Mouse (Mus musculus) urinary bladder, postnatal 10 days (tissue): ENCODE results near the gene Mup2.
"Not testable (repeated sequence)": the region's sequence is repeated elsewhere in the genome, so short reads cannot be mapped to it uniquely, and the experiment has no call there.

Source experiments
- DNase-seq: peaks from one replicate; pipeline ENCODE4 v3.0.0; 2022; ENCODE audit warnings: low spot score

Mup2 gene

DNA sequence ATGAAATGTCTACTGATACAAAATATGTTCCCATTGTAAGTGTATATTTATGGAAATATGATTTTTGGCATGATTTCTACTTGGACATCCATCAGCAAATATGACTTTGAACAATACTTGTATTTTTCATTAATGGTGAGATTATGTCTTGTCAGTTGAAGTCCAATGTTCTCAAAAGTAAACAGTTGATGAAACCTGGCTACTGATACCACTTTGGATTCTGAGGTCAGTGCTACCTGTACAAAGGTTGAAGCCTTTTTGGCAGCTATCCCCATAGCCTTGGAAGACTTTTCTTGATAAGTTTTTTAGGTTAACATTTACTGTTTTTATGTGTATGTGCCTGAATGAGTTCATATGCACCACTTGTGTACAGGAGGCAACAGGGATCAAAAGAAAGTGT lies at the start of gene Mup2:
Gene Mup2 (minus strand): TSS at position 101 of the 400 bp plus-strand sequence.
- not testable (repeated sequence) for DNase-seq
